Mouse (Mus musculus) spleen, postnatal 14 days (tissue): ENCODE measurements around the gene Bicd2.

Experiments used
- DNase-seq, 2 experiments: peaks; one replicate each; pipeline ENCODE4 v3.0.0; 2021 to 2022; ENCODE audit warnings: low spot score in 2 of 2

Bicd2 gene

DNA sequence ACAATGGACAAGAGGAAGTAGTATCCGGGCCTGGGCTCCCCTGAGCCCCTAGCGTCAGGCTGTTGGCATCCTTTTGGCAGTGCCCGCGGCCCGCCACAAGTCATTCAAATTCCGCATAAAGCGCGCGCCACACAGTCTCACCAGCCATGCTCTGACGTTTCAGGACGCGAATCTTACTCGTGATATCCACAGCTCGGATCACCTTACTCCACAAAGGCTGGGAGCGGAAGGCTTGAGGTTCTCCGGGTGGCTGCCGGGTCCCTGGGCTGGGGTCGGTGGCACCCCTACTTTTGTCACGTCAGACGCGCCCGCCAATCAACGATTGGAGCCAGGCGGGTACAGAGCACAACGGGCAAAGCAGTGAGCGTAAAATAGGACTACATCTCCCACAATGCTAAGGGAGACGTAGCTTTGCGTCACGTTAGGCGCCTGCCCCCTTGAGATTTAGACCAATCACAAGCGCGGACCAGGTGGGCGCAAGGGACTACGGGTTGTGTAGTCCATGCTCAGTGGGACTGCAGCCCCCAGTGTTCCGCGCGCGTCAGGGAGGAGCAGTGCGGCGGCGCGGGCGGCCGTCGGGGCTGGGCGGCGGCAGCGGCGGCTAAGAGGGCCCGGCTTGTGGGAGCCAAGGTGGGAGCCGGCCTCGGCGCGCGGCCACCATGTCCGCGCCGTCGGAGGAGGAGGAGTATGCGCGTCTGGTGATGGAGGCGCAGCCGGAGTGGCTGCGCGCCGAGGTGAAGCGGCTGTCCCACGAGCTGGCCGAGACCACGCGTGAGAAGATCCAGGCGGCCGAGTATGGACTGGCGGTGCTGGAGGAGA, at the start of gene Bicd2:
TSS of gene Bicd2 (plus strand) at position 574 of the 819 bp plus-strand sequence.
- peak; percentile 89 to 94 for DNase-seq

DNA sequence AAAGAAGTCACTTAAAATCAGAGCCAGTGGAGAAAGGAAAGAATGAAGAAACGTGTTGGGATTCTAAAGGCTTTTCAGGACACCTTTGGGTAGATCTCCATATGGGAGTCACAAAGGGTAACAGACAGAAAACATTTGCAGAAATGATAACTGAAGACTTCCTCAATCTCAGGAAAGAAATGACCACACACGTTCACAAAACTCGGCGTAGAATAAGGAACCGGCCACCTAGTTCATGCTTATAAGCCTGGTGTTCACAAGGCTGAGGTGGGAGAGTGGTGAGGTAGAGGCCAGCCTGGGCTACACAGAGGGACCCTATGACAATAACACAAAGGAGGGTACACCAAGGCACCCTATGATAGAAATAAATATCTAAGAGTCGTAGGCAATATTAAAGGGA, 49.4 kb upstream of the Bicd2 start:
- DNase-seq = no peak

DNA sequence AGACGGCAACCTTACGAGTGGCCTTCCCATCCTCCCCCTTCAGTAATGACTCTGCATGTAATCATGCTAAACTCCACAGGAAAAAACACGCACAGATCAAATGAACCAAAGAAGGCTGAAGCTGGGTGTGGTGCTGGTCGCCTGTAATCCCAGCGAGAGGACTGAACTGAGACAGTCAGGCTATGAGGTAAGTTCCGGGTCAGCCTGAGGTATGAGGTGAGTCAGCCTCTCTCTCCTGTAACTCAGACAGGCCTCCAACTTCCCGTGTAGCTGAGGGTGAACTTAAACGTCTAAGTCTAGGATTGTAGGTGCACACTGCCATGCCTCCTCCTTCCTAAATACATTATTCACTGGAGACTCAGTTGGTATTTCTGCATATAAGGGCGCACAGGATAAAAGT, 47.3 kb upstream of the Bicd2 start:
- DNase-seq = no peak

DNA sequence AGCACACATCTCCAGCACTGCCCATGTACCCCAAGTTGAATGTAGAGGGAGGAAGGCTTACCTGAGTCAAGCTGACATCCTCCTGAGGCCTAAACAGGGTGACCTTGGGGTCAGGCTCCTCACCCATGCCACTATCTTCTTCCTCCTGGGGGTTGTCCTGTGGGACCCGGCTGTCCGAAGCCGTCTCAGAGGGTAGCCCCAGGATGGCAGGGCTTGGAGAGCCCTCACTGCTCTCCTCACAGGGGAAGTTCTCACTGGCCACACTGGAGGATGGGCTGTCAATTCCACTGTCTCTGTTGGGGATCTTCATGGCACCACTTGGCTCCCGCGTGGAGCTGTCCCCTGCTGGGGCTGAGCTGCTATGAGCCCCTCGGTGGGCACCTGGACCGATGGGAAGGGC, 45.1 kb upstream of the Bicd2 start:
- no peak for DNase-seq

DNA sequence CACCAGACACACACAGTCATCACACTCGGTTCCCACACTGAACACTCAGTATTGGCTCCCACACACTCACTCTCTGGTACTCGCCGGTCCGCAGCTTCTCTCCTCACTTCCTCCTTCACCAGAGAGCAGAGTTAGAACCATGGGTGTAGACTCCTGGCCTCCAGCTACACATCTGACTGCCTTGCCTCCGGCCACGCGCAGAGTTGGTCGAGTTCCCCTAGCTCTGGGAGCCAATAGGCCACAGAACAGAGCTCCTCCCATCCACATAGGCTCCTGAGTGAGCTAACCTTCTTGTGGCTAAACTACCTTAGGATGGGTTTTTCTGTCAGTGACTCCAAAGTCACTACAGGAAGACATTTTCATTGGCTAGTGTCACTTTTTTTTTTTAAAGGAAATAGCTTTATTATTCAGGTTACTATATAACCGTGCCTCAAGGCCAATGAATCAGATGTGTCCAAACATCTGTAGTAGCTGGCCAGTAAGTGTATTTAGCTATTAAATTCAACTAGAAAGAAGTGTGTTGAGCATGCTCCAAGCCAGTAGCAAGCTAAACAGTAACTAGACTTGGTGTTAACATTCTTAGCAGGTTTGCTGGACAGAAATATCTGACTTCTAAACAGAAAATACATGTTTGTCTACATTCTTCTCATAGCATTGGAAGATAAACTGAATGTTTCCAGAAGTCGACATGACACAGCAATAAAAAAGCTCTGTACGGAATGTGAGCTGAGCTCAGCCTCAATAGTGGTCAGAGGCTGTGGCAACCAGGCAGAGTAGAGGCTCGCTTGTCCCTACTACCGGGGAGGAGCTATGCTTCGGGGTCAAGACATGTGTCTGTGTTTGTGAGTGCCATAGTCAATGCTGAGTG, 42.6 kb upstream of the Bicd2 start:
- DNase-seq = no peak

DNA sequence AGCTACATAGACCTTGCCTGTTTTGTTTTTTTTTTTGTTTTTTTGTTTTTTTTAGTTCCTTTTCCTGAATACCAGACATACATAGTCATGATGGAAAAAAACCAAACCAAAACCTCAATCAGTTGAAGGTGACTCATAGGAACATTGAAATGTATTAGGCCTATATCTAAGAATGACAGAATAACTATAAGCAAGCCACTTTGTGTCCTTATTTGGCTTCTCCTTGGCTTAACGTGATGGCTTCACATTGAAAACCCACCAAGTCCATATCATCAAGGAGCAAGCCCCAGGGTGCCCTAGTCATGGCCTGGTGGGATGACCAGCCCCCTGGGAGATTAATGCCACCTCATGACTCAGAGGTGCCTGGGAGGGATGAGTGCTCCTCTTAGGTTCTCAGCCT, 40.6 kb upstream of the Bicd2 start:
- no peak for DNase-seq

DNA sequence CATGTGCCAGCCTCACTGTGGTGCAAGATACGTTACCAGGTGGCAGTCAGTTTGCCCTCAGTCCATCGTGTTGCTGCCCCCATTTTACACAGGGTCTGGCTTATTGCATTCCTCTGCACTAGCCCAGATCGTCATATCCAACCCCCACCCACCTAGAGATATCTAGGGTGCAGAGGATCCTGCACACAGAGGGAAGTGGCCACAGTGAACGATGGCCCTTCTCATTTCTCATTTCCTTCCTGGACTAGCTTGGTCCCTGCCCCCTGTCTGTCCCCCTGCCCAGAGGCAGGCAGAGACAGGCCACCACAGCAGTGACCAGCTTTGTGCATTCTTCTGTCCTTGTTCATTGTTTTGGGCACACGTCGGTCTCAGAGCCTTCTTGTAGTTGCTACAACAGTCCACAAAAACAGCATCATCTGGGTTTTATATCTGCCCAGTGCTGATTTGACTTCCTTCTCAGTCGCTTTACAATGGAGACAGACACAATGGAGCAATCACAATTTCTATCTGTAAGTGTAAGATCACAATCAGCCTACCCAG, 34.5 kb upstream of the Bicd2 start:
- no peak for DNase-seq

DNA sequence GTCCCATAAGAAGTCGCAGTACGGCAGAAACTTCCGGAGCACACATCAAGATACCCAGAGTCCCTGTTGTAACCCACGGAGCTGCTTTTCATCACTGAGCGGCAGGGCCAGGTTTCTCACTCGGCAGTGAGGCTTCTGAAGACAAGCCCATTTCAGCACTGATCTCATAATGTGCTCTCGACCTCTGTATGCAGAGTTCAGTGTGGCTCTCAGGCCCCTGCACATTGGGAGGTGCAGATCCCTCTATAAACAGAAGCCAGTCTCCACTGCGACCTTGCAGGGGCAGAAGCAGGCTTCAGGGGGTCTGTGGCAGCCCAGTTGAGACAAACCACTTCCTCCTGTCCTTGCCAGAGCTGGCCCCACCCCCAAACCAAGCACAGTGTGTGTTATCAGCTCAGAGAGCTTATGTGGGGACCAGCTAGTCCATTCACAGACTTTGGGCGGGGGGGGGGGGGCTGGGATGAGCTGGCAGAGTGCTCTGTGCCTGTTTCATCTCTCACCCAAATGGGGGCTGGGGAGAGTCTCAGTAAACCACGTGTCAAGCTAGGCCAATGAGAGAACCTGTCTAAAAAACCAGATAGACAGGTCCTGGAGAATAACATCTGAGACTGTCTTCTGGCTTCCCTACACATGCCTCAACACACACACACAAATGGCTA, 33.9 kb upstream of the Bicd2 start:
- peak; percentile 40 to 41 for DNase-seq

DNA sequence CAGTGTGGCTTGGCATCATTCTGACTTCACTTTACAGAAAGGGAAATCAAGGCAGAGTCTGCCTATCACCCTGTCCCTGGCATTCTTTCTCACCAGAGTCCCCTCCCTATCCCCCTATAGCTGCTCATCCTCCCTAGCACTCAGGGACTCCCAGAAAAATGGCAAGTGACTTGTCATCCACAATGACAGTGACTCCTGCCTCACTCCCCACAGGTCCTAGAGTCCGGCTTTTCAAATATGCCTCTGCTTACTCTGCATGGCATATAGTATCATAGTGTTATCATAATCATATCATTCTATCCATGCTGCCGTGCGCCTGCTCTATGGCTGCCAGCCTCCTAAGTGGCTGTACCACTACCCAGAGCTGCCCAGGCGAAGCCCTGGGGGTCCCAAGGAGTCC, 33.2 kb upstream of the Bicd2 start:
- no peak for DNase-seq

DNA sequence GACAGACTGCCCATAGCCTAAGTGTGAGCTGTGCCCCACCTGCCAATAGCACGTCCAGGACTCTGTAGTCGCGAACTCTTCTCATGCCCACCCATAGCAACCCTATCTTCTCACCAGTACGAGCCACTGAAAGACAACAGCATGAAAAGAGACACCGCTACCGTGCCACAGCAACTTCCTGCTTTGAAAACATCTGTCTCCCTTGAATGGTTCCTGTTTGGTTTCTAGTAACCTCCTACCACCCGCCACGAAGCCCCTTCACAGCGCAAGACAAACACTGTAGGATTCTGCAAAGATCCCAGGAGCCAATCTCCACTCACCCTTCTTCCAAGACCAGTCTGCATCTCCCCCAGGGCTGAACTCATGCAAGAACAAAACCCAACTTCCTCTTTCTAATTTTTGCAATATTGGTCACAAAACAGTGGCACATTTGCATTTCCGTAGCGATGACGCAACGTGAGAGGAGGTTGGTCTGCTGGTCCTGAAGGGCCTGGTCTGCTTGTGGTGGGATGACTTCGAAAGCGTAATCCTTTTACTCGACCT, 32.5 kb upstream of the Bicd2 start:
- peak; percentile 36 to 54 for DNase-seq

DNA sequence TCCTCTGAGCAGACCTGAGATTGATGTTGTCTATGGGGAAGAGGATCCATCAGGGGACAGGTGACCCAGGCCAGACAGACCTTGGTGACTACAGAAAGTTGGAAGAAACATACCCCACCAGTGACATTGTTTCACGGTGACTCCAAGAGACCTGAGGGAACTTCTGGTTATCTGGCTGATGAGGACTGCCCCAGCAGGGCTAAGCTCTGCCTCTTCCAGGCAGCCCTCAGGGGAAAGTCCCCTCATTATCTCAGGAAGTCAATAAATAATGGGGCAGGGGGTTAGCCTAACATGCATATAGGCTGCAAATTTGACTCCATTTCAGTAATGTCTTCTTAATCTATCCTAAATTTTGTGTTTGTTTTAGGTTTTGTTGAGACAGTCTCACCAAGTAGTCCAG, 31.9 kb upstream of the Bicd2 start:
- no peak for DNase-seq

DNA sequence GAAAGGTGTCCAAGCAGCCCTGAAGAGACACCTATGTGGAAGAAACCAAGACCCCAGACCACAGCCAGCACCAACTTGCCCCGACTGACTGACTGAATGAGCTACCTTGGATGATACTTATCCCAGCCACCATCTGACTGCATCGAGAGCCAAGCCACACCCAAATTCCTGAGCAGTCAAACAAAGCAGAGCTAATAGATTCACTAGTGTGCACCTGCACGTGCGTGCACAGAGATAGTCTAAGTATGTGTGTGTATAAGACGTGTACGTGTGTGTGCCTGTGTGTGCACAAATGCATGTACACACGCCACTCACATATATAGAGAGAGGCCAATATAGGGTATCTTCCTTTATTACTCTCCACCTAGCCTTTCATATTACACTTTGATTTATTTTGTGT, 29.7 kb upstream of the Bicd2 start:
- DNase-seq = no peak

DNA sequence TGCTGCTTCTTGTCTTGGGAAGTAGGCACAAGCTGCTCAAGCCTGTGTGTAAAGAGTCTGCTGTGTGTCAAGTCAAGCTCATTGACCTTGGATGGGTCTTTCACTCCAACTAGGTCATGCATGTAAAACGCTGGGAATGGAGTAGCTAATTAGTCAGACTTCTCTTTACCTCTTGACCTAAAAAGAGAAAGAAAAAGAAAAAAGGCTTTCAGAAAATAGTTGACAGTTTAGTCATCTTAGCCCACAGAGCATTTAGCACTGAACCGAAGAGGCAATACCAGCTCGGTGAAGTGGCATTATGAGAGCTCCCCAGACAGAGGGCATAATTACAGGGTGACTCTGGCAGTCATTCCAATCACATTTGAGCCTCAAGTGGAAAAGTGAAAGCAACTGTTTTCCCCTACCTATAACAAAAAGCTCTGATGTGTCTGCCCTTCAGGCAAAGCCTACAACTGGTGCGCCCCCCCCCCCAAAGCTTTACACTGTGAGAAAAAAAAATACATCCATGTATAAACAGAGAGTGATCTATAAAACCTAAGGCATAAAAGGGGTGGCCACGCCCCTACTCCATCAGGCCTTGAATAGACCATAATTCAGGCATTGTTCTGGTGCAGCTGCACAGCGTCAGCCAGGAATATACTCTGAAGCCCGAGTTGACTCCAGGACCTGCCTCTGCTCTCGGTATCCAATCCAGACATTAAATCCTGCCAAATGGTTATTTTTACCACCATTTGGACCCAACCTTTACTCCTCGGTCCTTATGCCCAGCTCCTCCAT, 24.8 kb upstream of the Bicd2 start:
- DNase-seq = no peak

DNA sequence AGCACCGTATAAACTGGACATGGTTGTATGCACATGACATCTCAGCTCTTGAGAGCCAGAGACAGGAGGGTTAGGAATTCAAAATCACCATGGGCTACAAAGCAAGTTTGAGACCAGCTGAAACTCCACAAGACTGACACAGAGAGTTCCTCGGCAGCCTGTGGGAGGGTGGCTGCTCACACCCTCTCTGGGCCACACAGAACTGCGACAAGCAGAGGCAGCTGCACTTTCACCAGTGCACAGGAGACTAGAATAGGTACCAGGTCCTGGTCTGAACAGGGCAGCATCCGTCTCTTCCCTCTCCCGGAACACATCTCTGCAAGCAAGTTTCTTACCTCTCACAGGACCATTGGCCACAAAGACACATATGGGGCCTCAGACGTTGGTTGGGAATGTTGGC, 23.9 kb upstream of the Bicd2 start:
- no peak for DNase-seq

DNA sequence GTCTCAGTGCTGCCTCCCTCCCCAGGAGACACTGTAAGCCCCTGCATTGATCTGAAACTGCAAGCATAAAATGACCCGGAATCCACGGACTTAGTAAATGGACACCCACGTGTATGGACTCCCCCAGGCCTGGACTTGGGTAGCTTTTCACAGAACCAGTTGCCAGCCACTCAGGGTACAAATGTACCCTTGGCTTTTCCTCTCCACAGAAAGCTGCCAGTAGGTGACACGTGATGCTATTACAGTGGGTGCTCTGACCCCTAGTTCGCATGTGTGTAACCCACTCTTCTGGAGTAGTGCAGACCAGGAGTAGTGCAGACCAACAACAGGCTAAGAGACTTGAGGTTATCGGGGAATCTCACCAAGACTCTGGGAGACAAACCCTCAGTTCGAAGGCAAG, 23.5 kb upstream of the Bicd2 start:
- DNase-seq = no peak

DNA sequence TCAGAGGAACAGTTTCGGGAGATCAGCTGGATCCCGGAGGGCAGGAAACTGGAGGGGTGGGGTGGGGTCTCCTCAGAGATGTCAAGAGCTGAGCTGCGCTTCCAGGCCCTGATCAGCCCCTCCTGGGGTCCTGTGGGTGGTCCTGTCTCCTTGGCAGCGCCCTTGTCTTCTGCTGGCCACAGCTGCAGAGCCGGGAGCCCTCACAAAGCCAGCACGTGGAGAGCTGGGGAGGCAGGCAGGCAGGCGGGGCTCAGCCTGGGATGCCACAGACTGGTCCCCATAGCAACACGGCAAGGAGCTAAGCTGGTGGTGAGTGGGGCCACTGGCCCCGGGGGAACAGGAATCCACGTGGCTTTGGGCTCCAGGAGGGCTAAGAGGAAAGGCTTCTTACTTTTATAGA, 21.3 kb upstream of the Bicd2 start, which contains the start of gene Fgd3:
TSS of gene Fgd3 (minus strand) at position 272 of the 400 bp plus-strand sequence.
- no peak for DNase-seq

DNA sequence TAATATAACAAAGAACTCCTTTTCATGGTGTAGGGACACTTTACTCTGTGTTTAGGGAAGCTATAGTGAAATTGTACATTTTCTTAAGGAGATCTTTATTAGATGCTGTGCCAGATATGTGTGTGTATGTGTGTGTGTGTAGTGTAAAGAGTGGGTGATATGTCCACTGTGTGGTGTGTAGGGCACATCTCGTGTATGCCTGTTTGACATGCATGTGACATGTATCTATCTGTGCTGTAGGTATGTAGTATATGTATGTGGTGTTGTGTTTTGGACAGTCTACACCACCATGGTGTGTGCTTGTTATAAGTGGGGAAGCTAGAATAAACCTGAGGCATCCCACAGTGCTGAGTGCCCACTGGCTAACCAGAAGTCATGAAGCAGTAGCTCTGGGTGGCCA, 20.9 kb upstream of the Bicd2 start:
- DNase-seq = no peak

DNA sequence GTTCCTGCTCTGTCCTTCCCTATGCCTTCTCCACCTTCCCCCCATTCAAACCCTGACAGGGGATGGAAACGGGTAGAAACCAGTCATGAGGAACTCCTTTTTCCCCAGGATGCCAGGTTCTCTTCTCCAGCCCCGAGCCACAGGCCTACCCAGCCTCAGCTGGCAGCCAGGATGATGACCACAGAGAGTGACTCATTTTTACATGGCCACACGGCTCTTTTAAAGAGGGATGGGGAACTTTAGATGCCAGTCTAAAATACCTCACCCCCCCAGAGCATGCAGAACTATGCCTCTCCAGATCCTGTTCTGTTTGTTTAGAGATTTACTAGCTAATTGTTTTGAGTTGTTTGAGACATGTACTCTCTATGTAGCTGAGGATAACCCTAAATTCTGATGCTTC, 19.9 kb upstream of the Bicd2 start:
- DNase-seq = no peak

DNA sequence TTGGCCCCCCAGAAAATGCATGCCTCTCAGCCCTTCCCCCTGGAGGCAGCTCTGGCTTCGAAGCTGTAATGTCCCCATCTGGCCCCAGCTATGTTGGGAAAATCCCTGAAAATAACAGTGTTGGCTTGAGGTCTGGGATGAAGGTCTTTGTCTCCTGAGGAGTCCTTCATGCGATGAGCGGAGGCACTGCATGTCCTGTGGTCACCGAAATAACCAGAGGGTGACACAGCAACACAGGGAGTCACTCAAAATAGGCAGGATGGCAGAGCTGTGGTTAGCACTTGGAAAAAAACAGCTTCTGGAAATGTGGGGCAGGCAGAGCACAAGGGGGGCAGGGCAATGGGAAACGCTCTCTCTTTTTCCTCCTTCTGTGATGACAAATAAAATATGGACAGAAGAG, 19.2 kb upstream of the Bicd2 start:
- no peak for DNase-seq

DNA sequence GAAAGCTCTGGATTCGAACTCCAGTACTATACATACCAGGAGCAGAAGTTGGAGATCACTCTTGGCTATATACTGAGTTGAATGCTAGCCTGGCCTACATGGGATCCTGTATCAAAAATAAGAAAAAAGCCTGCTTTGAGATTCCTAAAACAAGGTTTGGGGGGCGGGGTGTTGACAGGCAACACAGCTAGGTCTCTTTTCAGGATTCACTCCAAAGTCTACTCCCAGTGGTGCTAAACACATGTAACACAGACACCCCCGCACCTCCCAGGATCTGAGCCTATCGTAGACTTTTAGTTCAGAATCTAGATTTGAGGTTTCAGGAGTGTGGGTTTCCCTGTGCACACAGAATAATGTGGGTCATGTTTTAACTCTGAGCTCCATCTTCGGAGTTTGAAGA, 18.6 kb upstream of the Bicd2 start:
- no peak for DNase-seq

DNA sequence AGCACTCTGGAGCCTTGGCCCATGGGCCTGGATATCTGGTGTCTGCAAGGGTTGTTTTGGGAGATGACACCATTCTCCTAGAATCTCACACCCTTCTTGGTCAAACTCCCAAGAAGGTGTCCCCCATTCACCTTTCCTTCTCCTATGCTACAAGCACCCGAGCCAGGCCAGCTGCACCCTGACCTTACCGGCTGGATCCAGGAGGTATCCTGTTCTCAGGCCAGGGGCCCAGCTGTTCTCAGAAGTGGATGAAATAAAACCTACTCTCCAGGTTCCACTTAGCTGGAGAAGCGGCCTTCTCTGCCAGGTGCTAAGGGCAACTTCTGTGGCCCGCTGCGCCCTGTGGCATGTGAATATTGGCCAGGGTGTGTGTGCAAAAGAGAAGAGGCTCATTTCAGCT, 16.5 kb upstream of the Bicd2 start:
- no peak for DNase-seq
